Mouse (Mus musculus) lung, postnatal 36 days (tissue): ENCODE measurements around the gene Ctnnal1.
A peak's percentile ranks its signal among the peaks of the same experiment; 100 is the strongest.
"Not testable (repeated sequence)": the region's sequence is repeated elsewhere in the genome, so short reads cannot be mapped to it uniquely, and the experiment has no call there.

Source experiments
- DNase-seq: peaks from one replicate; pipeline ENCODE4 v3.0.0; 2022; ENCODE audit warnings: mixed read lengths

Ctnnal1 gene

GRCm38 (mm10) chr4:56865003-56865511, at the start of gene Ctnnal1:
Ctnnal1 (minus strand) TSS chr4:56865188.
- DNase-seq = peak; percentile 95

- DNase-seq = peak; percentile 25
Observed at GRCm38 (mm10) chr4:56914761-56915160, 49.8 kb upstream of the Ctnnal1 start.

GRCm38 (mm10) chr4:56914338-56914737, 49.4 kb upstream of the Ctnnal1 start:
- no peak for DNase-seq

- DNase-seq = no peak
Observed at GRCm38 (mm10) chr4:56912382-56913001, 47.5 kb upstream of the Ctnnal1 start.

- DNase-seq = no peak
Observed at GRCm38 (mm10) chr4:56909568-56909967, 44.6 kb upstream of the Ctnnal1 start.

- DNase-seq = no peak
Observed at GRCm38 (mm10) chr4:56907671-56908070, 42.7 kb upstream of the Ctnnal1 start.

- no peak for DNase-seq
Observed at GRCm38 (mm10) chr4:56906926-56907325, 41.9 kb upstream of the Ctnnal1 start.

- peak; percentile 10 for DNase-seq
Observed at GRCm38 (mm10) chr4:56905507-56905906, 40.5 kb upstream of the Ctnnal1 start.

- DNase-seq = peak; percentile 31
Observed at GRCm38 (mm10) chr4:56901671-56902070, 36.7 kb upstream of the Ctnnal1 start.

GRCm38 (mm10) chr4:56899216-56899615, 34.2 kb upstream of the Ctnnal1 start:
- DNase-seq = no peak

- no peak for DNase-seq
Observed at GRCm38 (mm10) chr4:56897511-56897910, 32.5 kb upstream of the Ctnnal1 start.

GRCm38 (mm10) chr4:56894196-56894595, 29.2 kb upstream of the Ctnnal1 start:
- no peak for DNase-seq

GRCm38 (mm10) chr4:56892501-56893115, 27.6 kb upstream of the Ctnnal1 start:
- no peak for DNase-seq

- DNase-seq = peak; percentile 74
Observed at GRCm38 (mm10) chr4:56888483-56888882, 23.5 kb upstream of the Ctnnal1 start.

GRCm38 (mm10) chr4:56886286-56886979, 21.4 kb upstream of the Ctnnal1 start:
- no peak for DNase-seq

- peak; percentile 39 for DNase-seq
Observed at GRCm38 (mm10) chr4:56880036-56880703, 15.2 kb upstream of the Ctnnal1 start.

GRCm38 (mm10) chr4:56878971-56879370, 14.0 kb upstream of the Ctnnal1 start:
- no peak for DNase-seq

GRCm38 (mm10) chr4:56870541-56870940, 5.6 kb upstream of the Ctnnal1 start:
- DNase-seq = not testable (repeated sequence)

- DNase-seq = no peak
Observed at GRCm38 (mm10) chr4:56867761-56868160, 2.8 kb upstream of the Ctnnal1 start.

- DNase-seq = peak; percentile 53
Observed at GRCm38 (mm10) chr4:56865971-56866370, 983 bp upstream of the Ctnnal1 start.

GRCm38 (mm10) chr4:56864417-56865001, 479 bp downstream of the Ctnnal1 start:
- peak; percentile 18 for DNase-seq

- DNase-seq = peak; percentile 44
Observed at GRCm38 (mm10) chr4:56864016-56864415, 972 bp downstream of the Ctnnal1 start.

- no peak for DNase-seq
Observed at GRCm38 (mm10) chr4:56861551-56861950, 3.4 kb downstream of the Ctnnal1 start.
